Mouse (Mus musculus) kidney, embryonic 16.5 days (tissue): ENCODE data around the gene Usp49. TPM values are rescaled to one million over a fixed set of nuclear protein-coding genes. Genes with fewer than 3 reads are reported as not detected.

ENCODE experiments used
- ATAC-seq: fragments of 200-750 bp; cut with Nextera tagmentation; 2 replicates; pipeline ENCODE4 v1.8.0; 2017; ENCODE audit warnings: moderate TSS enrichment; ENCODE audit not compliant: low FRiP score, low TSS enrichment
- H3K27ac ChIP-seq: fragments of 300-500 bp; sonication (generic); 2 replicates; pipeline ENCODE4 v1.5.1; 2014; ENCODE audit warnings: low read length
- H3K27me3 ChIP-seq: fragments of 300-500 bp; sonication (generic); 2 replicates; pipeline ENCODE4 v1.6.1; 2014; ENCODE audit warnings: low read length, control low read depth, mixed read lengths; ENCODE audit not compliant: insufficient read depth
- H3K36me3 ChIP-seq: fragments of 300-500 bp; sonication (generic); 2 replicates; pipeline ENCODE4 v1.6.1; 2014; ENCODE audit warnings: low read length, control low read depth, mixed read lengths; ENCODE audit not compliant: insufficient read depth
- H3K4me1 ChIP-seq: fragments of 300-500 bp; sonication (generic); 2 replicates; pipeline ENCODE4 v1.6.1; 2014; ENCODE audit warnings: low read length, control low read depth, mixed read lengths; ENCODE audit not compliant: insufficient read depth
- H3K4me2 ChIP-seq: fragments of 300-500 bp; sonication (generic); replicated peaks from 2 replicates; pipeline ENCODE4 v1.6.1; 2014; ENCODE audit warnings: low read depth, low read length
- H3K4me3 ChIP-seq: fragments of 300-500 bp; sonication (generic); 2 replicates; pipeline ENCODE4 v1.5.1; 2014; ENCODE audit warnings: mild to moderate bottlenecking, low read length
- H3K9ac ChIP-seq: fragments of 300-500 bp; sonication (generic); replicated peaks from 2 replicates; pipeline ENCODE4 v1.6.1; 2014; ENCODE audit warnings: low read length
- H3K9me3 ChIP-seq: fragments of 300-500 bp; sonication (generic); 2 replicates; pipeline ENCODE4 v1.6.1; 2016; ENCODE audit warnings: low read length, control low read depth
- WGBS: fragments of 180-500 bp; shearing (Covaris S2); extraction: QIAGEN DNeasy Blood & Tissue Kit; methylation state at CpG from one replicate; pipeline ENCODE4 v1.1.7; 2014; 5-methylcytosine and 5-hydroxymethylcytosine counted together
- polyA plus RNA-seq: library from polyadenylated mRNA; unstranded; fragments of >200 nt; fragmentation: Nextera tagmentation; extraction: Ambion mirVana; gene quantifications from 2 replicates; pipeline ENCODE4 v1.2.1, GENCODE M21; 2015

Usp49 gene
- polyA plus RNA-seq, 1 experiment from 2014 or later: 3.7 TPM

- Histone ChIP-seq H3K4me2 (no peak overlapping the region), H3K4me3 (no peak overlapping the region), H3K9me3 (no peaks in the 10 kb centered on the region), H3K27ac (no peak overlapping the region), H3K4me1 (peaks cover 10% of the 10 kb centered on the region), H3K9ac (no peak overlapping the region), H3K27me3 (no peaks in the 10 kb centered on the region), H3K36me3 (peaks cover 47% of the 10 kb centered on the region)
- no peak for ATAC-seq
- 65% methylated on average over 5 of the region's 5 CpGs for WGBS
Measured at GRCm38 (mm10) chr17:47606220-47606619, 24.3 kb upstream of the Usp49 start.

DNA sequence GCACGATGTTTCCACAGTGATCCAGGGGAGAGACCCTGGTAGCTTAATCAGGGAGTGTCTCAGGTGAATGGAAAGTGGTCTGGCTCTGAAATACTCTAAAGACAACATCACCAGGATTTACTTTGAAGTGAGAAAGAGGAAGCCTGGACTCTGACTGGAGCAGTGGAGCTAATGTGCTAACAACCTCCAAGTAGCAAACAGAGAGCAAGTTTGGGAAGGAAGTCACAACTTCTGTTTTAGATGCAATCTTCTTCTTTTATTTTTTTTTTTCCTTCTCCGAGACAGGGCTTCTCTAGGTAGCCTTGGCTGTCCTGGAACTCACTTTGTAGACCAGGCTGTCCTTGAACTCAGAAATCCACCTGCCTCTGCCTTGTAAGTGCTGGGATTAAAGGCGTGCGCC is 21.3 kb upstream of the Usp49 start:
- no peak overlapping the region for H3K27ac ChIP-seq
- H3K36me3 ChIP-seq: peaks cover 24% of the 10 kb centered on the region
- H3K4me3 ChIP-seq: no peak overlapping the region
- no peak overlapping the region for H3K4me2 ChIP-seq
- H3K27me3 ChIP-seq: no peaks in the 10 kb centered on the region
- no peaks in the 10 kb centered on the region for H3K9me3 ChIP-seq
- no peak overlapping the region for H3K9ac ChIP-seq
- WGBS: 91% methylated on average over 4 of the region's 4 CpGs
- no peak for ATAC-seq
- peaks cover 20% of the 10 kb centered on the region for H3K4me1 ChIP-seq

- H3K9ac ChIP-seq: peak within 1 kb of the TSS; percentile 82
- peak within 1 kb of the TSS; percentile 90 for H3K4me3 ChIP-seq
- peak within 1 kb of the TSS; percentile 89 for H3K4me2 ChIP-seq
- H3K9me3 ChIP-seq: no peaks in the 10 kb centered on the region
- H3K27me3 ChIP-seq: no peaks in the 10 kb centered on the region
- under 1% methylated on average over 59 of the region's 59 CpGs for WGBS
- peaks cover 20% of the 10 kb centered on the region for H3K4me1 ChIP-seq
- H3K36me3 ChIP-seq: peaks cover 12% of the 10 kb centered on the region; the same call in 1 of the 2 replicates
- H3K27ac ChIP-seq: peak within 1 kb of the TSS; percentile 52
- peak; percentile 94 for ATAC-seq
Measured at GRCm38 (mm10) chr17:47610849-47611660, 19.4 kb upstream of the Usp49 start, which contains the start of the genes Bysl, Med20 and Gm20517. Bysl (minus strand) TSS chr17:47611492. Med20 (plus strand) TSS chr17:47611582. Gm20517 (plus strand) TSS chr17:47611589.

DNA sequence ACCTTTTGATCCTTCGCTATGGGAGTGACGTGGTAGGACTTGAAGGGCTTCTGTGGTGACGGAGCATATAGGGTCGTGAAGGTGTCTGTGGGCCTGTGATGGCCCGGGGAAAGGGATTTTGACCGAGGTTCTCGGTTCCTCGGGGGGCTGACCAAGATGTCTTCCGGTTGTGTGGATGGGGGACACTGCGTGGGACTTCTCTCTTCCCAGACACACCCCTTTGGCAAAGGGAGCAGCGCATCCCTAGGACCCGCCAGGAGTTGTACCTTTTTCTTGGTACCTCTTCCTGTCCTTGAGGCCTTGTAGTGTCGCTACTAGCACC is 18.9 kb upstream of the Usp49 start:
- Histone ChIP-seq H3K27ac (no peak overlapping the region), H3K36me3 (peaks cover 9% of the 10 kb centered on the region; the same call in 1 of the 2 replicates)

DNA sequence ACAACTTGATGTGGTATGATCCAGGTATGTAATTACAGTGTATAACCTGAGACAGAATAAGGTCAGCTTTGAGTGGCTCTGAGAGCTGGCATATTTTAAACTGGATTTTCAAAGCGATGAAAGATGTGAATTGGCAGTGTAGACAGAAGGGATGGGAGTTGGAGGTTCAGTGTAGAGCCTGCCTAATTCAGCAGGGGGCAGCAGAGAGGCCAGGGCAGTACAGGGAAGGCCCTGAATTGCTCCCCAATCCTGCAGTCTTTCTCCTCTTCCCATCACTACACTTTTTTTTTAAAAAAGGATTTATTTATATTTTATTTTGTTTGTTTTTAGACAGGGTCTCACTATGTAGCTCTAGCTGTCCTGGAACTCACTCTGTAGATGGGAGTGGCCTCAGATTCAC is 16.5 kb upstream of the Usp49 start:
- no peak overlapping the region for H3K9ac ChIP-seq
- H3K36me3 ChIP-seq: peaks cover 20% of the 10 kb centered on the region
- H3K27me3 ChIP-seq: no peaks in the 10 kb centered on the region
- no peak overlapping the region for H3K27ac ChIP-seq
- no peaks in the 10 kb centered on the region for H3K9me3 ChIP-seq
- no peak for ATAC-seq
- H3K4me2 ChIP-seq: no peak overlapping the region
- WGBS: 88% methylated on average over 1 of the region's 1 CpGs
- H3K4me1 ChIP-seq: peaks cover 20% of the 10 kb centered on the region
- H3K4me3 ChIP-seq: no peak overlapping the region

More for the DNA sequence above, 18.9 kb upstream of the Usp49 start:
- Histone ChIP-seq H3K9ac (peak overlapping the region; percentile 82), H3K4me3 (peak overlapping the region; percentile 90), H3K4me2 (peak overlapping the region; percentile 89), H3K4me1 (peaks cover 20% of the 10 kb centered on the region), H3K27me3 (no peaks in the 10 kb centered on the region), H3K9me3 (no peaks in the 10 kb centered on the region)
- peak; percentile 2; the same call in 1 of the 2 replicates for ATAC-seq
- WGBS: 0% methylated on average over 13 of the region's 13 CpGs

GRCm38 (mm10) chr17:47616119-47616518 is 14.4 kb upstream of the Usp49 start:
- no peak for ATAC-seq
- Histone ChIP-seq H3K4me1 (peaks cover 10% of the 10 kb centered on the region), H3K9me3 (no peaks in the 10 kb centered on the region), H3K4me3 (no peak overlapping the region), H3K27ac (no peak overlapping the region), H3K27me3 (no peaks in the 10 kb centered on the region), H3K4me2 (no peak overlapping the region), H3K9ac (no peak overlapping the region), H3K36me3 (peaks cover 30% of the 10 kb centered on the region)
- WGBS: 93% methylated on average over 8 of the region's 8 CpGs

- Histone ChIP-seq H3K4me1 (peaks cover 10% of the 10 kb centered on the region), H3K27me3 (no peaks in the 10 kb centered on the region), H3K36me3 (peaks cover 33% of the 10 kb centered on the region), H3K4me3 (no peak overlapping the region), H3K9ac (no peak overlapping the region), H3K4me2 (no peak overlapping the region), H3K9me3 (no peaks in the 10 kb centered on the region), H3K27ac (no peak overlapping the region)
- no peak for ATAC-seq
- WGBS: 92% methylated on average over 4 of the region's 4 CpGs
Measured at GRCm38 (mm10) chr17:47616652-47617051, 13.8 kb upstream of the Usp49 start.

DNA sequence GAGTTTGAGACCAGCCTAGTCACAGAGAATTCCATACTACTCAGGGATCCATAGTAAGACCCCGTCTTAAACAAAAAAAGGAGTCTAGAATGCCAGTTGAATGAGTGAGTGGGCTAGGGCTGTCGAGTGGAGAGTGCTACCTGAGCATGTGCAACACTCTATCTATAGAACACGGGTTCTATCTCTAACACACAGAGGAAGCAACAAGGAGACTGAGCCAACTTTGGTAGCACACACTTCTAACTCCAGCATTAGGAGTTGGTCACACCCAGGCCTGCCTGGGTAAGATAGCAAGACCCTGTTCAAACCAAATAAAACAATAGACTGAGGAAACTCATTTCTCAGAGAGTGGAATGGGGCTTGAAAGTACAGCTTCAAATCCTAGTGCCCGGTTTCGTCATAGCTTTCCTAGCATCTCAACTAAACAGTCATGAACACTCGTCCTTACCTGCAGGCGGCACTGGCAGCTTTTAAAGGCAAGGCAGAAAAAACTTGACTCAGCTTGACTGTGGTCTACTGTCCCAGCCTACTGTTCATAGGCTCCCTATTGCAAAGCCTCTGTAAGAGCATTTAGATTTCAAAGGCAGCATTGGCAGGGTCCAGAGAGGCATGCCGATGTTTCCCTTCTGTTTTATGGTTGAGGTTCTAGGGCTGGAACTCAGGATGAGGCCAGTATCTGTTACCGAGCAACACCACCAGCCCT is 12.7 kb upstream of the Usp49 start:
- Histone ChIP-seq H3K27ac (no peak overlapping the region), H3K4me3 (no peak overlapping the region), H3K4me2 (no peak overlapping the region), H3K36me3 (peaks cover 43% of the 10 kb centered on the region), H3K9me3 (no peaks in the 10 kb centered on the region), H3K4me1 (peaks cover 1% of the 10 kb centered on the region), H3K9ac (no peak overlapping the region), H3K27me3 (no peaks in the 10 kb centered on the region)
- WGBS: 91% methylated on average over 9 of the region's 9 CpGs
- no peak for ATAC-seq

DNA sequence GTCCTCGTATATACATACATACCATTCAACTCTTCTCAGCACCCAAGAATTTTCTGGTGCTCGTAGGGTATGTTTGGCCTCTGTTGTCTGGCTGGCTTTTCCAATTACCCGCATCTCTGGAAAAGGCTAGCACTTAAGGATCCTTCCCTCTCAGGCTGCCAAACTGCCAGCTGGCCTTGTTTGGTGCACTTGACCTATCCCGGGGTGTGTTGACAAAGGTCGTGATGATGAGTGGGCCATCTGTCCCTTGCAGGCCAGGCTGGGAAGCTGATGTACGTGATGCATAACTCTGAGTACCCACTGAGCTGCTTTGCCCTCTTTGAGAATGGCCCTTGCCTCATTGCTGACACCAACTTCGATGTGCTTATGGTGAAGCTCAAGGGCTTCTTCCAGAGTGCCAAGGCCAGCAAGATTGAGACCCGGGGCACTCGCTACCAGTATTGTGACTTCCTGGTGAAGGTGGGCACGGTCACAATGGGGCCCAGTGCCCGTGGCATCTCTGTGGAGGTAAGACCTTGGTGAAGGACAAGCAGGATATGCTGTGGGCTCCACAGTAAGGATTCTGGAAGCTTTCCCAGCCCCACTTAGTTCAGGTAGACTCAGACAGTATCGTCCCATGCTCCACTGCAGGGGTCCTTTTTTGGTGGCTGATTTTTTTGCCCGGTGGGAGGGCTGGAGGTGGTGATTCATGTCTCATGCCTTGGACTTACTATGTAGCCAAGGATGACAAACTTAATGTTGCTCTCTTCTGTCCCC is 11.8 kb upstream of the Usp49 start:
- Histone ChIP-seq H3K4me3 (no peak overlapping the region), H3K36me3 (peaks cover 53% of the 10 kb centered on the region), H3K9ac (no peak overlapping the region), H3K4me1 (no peaks in the 10 kb centered on the region), H3K4me2 (no peak overlapping the region), H3K9me3 (no peaks in the 10 kb centered on the region), H3K27me3 (no peaks in the 10 kb centered on the region), H3K27ac (no peak overlapping the region)
- no peak for ATAC-seq
- 90% methylated on average over 13 of the region's 13 CpGs for WGBS
